Mouse (Mus musculus): ENCODE data around the gene Ubiad1. TPM values are rescaled to one million over a fixed set of nuclear protein-coding genes. Genes with fewer than 3 reads are reported as not detected.

Ubiad1 gene
- polyA plus RNA-seq (2012; rRNA removed; ENCODE audit: low replicate concordance), result 24.3 and 33.5 TPM in 2 replicates

GRCm38 (mm10) chr4:148444250-148444967, at the start of gene Ubiad1:
Ubiad1 (minus strand) TSS chr4:148444771.

GRCm38 (mm10) chr4:148448179-148448852, 3.7 kb upstream of the Ubiad1 start, which contains the start of gene Mtor:
Mtor (plus strand) TSS chr4:148448611.

Other genes starting within 250 kb of the Ubiad1 start
- 0.16 and 0.27 TPM in 2 replicates for gene Disp3, start 156.8 kb downstream of the Ubiad1 start, polyA plus RNA-seq (2012; rRNA removed; ENCODE audit: low replicate concordance)
- 21.6 and 24.9 TPM in 2 replicates for gene Mtor, start 3.8 kb upstream of the Ubiad1 start, polyA plus RNA-seq (2012; rRNA removed; ENCODE audit: low replicate concordance)
- gene Angptl7, start 55.7 kb upstream of the Ubiad1 start, polyA plus RNA-seq (2012; rRNA removed; ENCODE audit: low replicate concordance), result 1.2 and 1.6 TPM in 2 replicates
- 25.4 and 29.5 TPM in 2 replicates for gene Exosc10, start 113.7 kb upstream of the Ubiad1 start, polyA plus RNA-seq (2012; rRNA removed; ENCODE audit: low replicate concordance)
- 52.4 and 89.7 TPM in 2 replicates for gene Srm, start 146.7 kb upstream of the Ubiad1 start, polyA plus RNA-seq (2012; rRNA removed; ENCODE audit: low replicate concordance)
- gene Masp2, start 157.8 kb upstream of the Ubiad1 start, polyA plus RNA-seq (2012; rRNA removed; ENCODE audit: low replicate concordance), result 5.7 and 5.9 TPM in 2 replicates
- gene Tardbp, start 182.2 kb upstream of the Ubiad1 start, polyA plus RNA-seq (2012; rRNA removed; ENCODE audit: low replicate concordance), result 31.8 and 84.4 TPM in 2 replicates
- gene Gm572, start 198.5 kb upstream of the Ubiad1 start, polyA plus RNA-seq (2012; rRNA removed; ENCODE audit: low replicate concordance), result 0.63 TPM in 1 of 2 replicates, not detected in the other